Mouse (Mus musculus) kidney, embryonic 15.5 days (tissue): ENCODE results near the gene Fbxo6. TPM values are rescaled to one million over a fixed set of nuclear protein-coding genes. Genes with fewer than 3 reads are reported as not detected.

Source experiments
- ATAC-seq: fragments of 200-750 bp; cut with Nextera tagmentation; replicated peaks from 2 replicates; pipeline ENCODE4 v1.8.0; 2017; ENCODE audit warnings: moderate TSS enrichment; ENCODE audit not compliant: low FRiP score
- H3K27ac ChIP-seq: fragments of 300-500 bp; sonication (generic); 2 replicates; pipeline ENCODE4 v1.5.1; 2015; ENCODE audit warnings: mild to moderate bottlenecking, inconsistent platforms
- H3K27me3 ChIP-seq: fragments of 300-500 bp; sonication (generic); 2 replicates; pipeline ENCODE4 v1.6.1; 2015; ENCODE audit warnings: inconsistent platforms
- H3K36me3 ChIP-seq: fragments of 300-500 bp; sonication (generic); 2 replicates; pipeline ENCODE4 v1.6.1; 2015; ENCODE audit warnings: inconsistent platforms
- H3K4me1 ChIP-seq: fragments of 300-500 bp; sonication (generic); 2 replicates; pipeline ENCODE4 v1.6.1; 2015; ENCODE audit warnings: inconsistent platforms
- H3K4me2 ChIP-seq: fragments of 300-500 bp; sonication (generic); 2 replicates; pipeline ENCODE4 v1.6.1; 2015; ENCODE audit warnings: moderate library complexity, mild to moderate bottlenecking, inconsistent platforms
- H3K4me3 ChIP-seq: fragments of 300-500 bp; sonication (generic); replicated peaks from 2 replicates; pipeline ENCODE4 v1.5.1; 2015; ENCODE audit warnings: mild to moderate bottlenecking, inconsistent platforms
- H3K9ac ChIP-seq: fragments of 300-500 bp; sonication (generic); 2 replicates; pipeline ENCODE4 v1.6.1; 2015; ENCODE audit warnings: mild to moderate bottlenecking, inconsistent platforms
- H3K9me3 ChIP-seq: fragments of 300-500 bp; sonication (generic); replicated peaks from 2 replicates; pipeline ENCODE4 v1.6.1; 2016; ENCODE audit warnings: inconsistent platforms
- WGBS: fragments of 180-500 bp; shearing (Covaris S2); methylation state at CpG from one replicate; pipeline ENCODE4 v1.1.7; 2015; ENCODE audit warnings: mixed read lengths; 5-methylcytosine and 5-hydroxymethylcytosine counted together
- microRNA-seq: library from miRNA; unstranded; fragments of <30 nt; microRNA quantifications from one replicate; pipeline ENCODE4, GENCODE M21; 2016
- polyA plus RNA-seq: library from polyadenylated mRNA; unstranded; fragments of >200 nt; fragmentation: Nextera tagmentation; extraction: Ambion mirVana; gene quantifications from 2 replicates; pipeline ENCODE4 v1.2.1, GENCODE M21; 2015

Fbxo6 gene
- polyA plus RNA-seq, 1 experiment from 2014 or later: 19.9 TPM

DNA sequence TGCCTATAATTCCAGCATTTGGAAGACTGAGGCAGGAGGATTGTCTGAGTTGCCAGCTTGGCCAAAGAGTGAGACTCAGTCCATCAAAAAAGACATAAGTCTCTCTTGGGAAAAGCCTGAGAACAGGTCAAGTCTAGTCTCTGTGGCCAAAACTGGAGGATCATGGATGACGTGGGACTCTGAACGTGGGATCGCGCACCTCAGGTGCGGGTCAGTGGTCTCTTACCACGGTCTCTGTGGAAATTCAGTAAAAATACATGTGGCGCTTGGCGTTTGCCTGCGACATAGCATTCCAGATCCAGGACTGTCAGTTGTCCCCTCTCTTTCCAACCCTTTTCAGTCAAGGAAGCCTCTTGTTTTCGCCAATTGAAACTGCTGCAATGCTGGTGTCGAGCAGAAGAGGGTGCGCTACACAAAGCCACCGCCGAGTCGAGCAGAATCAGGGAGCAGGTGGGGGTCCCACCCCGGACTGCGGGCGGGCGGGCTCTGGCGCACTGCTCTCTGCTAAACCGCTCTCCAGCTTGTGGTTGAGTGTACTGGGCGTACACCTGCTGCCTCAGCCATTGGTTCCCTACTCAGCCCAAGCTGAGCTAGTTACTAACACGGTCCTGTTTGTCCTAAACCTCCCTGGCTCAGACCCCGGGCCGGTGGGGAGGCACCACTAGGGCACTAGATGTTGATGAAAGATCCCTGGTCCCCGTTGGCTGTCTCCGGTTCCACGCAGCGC is 50.0 kb downstream of the Fbxo6 start:
- peak; percentile 79 for ATAC-seq
- Histone ChIP-seq H3K27me3 (peaks cover 5% of the 10 kb centered on the region; the same call in 1 of the 2 replicates), H3K9ac (peak overlapping the region; percentile 26; the same call in 1 of the 2 replicates), H3K27ac (no peak overlapping the region), H3K9me3 (no peaks in the 10 kb centered on the region), H3K4me1 (peaks cover 7% of the 10 kb centered on the region), H3K4me3 (peak overlapping the region; percentile 29), H3K4me2 (peak overlapping the region; percentile 57), H3K36me3 (no peaks in the 10 kb centered on the region)
- 20% methylated on average over 29 of the region's 29 CpGs for WGBS

- no peak for ATAC-seq
- no peak overlapping the region for H3K9ac ChIP-seq
- H3K4me3 ChIP-seq: no peak overlapping the region
- no peaks in the 10 kb centered on the region for H3K9me3 ChIP-seq
- H3K27me3 ChIP-seq: no peaks in the 10 kb centered on the region
- H3K4me2 ChIP-seq: no peak overlapping the region
- H3K27ac ChIP-seq: no peak overlapping the region
- H3K36me3 ChIP-seq: no peaks in the 10 kb centered on the region
- H3K4me1 ChIP-seq: 0 out of 2 replicates have a peak, but pooled peaks cover 9% of the 10 kb centered on the region
- 68% methylated on average over 3 of the region's 3 CpGs for WGBS
These were observed 53.3 kb downstream of the Fbxo6 start for GRCm38 (mm10) chr4:148098666-148099065.

DNA sequence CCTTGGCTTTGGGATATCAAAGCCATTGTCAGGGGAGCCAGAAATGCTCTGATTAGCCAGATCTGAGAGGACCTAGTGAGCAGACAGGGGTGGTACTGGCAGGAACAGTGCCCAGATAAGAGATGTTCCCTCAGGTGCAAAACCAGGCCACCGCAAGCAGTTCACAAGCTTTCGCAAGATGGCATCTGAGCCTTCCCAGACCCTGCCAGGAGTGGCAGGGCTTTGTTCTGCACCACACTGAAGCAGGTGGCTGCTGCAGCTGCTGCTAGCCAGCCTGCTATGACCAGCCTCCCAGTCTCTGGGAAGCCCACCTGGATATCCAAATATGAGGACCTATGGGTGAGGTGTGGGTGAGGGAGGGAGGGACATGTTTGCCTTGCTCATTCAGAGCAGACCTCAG is 54.0 kb downstream of the Fbxo6 start:
- 98% methylated on average over 2 of the region's 2 CpGs for WGBS
- ATAC-seq: no peak
- no peak overlapping the region for H3K27ac ChIP-seq
- no peak overlapping the region for H3K9ac ChIP-seq
- no peak overlapping the region for H3K4me3 ChIP-seq
- H3K36me3 ChIP-seq: no peaks in the 10 kb centered on the region
- H3K4me1 ChIP-seq: 0 out of 2 replicates have a peak, but pooled peaks cover 9% of the 10 kb centered on the region
- no peaks in the 10 kb centered on the region for H3K9me3 ChIP-seq
- H3K4me2 ChIP-seq: no peak overlapping the region
- H3K27me3 ChIP-seq: no peaks in the 10 kb centered on the region

Small RNA genes within 50 kb of the gene (microRNA-seq; reads per million reads assigned to microRNA genes)
- not detected for gene Mir7022

Other genes starting within 250 kb of the Fbxo6 start
- 36.9 and 39.0 TPM in 2 replicates for gene Mfn2, start 247.4 kb downstream of the Fbxo6 start, polyA plus RNA-seq
- 47.2 and 56.0 TPM in 2 replicates for gene Plod1, start 215.4 kb downstream of the Fbxo6 start, polyA plus RNA-seq
- gene 2510039O18Rik, start 211.2 kb downstream of the Fbxo6 start, polyA plus RNA-seq: 15.3 and 17.0 TPM in 2 replicates
- gene Nppb, start 166.4 kb downstream of the Fbxo6 start, polyA plus RNA-seq: not detected in 2 replicates
- gene Nppa, start 151.4 kb downstream of the Fbxo6 start, polyA plus RNA-seq: 0.31 TPM in 1 of 2 replicates, not detected in the other
- gene Clcn6, start 113.3 kb downstream of the Fbxo6 start, polyA plus RNA-seq: 6.4 and 6.6 TPM in 2 replicates
- gene Mthfr, start 113.1 kb downstream of the Fbxo6 start, polyA plus RNA-seq: 23.6 and 24.1 TPM in 2 replicates
- gene Agtrap, start 64.1 kb downstream of the Fbxo6 start, polyA plus RNA-seq: 20.6 and 24.4 TPM in 2 replicates
- gene Mad2l2, start 21.8 kb downstream of the Fbxo6 start, polyA plus RNA-seq: 65.5 and 69.8 TPM in 2 replicates
- gene Draxin, start 21.4 kb downstream of the Fbxo6 start, polyA plus RNA-seq: 0.46 and 0.62 TPM in 2 replicates
- gene Fbxo44, start 8.3 kb upstream of the Fbxo6 start, polyA plus RNA-seq: 11.8 and 13.6 TPM in 2 replicates
- 1.7 and 2.1 TPM in 2 replicates for gene Fbxo2, start 8.5 kb upstream of the Fbxo6 start, polyA plus RNA-seq
- gene Disp3, start 135.8 kb upstream of the Fbxo6 start, polyA plus RNA-seq: 0.19 TPM in 2 replicates